Mouse (Mus musculus) heart, postnatal 25 days (tissue): ENCODE measurements around the gene Parp1. TPM values are rescaled to one million over a fixed set of nuclear protein-coding genes. Genes with fewer than 3 reads are reported as not detected.
"Not testable (repeated sequence)": the region's sequence is repeated elsewhere in the genome, so short reads cannot be mapped to it uniquely, and the experiment has no call there.

Experiments
- DNase-seq: peaks from one replicate; pipeline ENCODE4 v3.0.0; 2022; ENCODE audit warnings: low spot score
- intact Hi-C: fragments of 180-260 bp; cut with DNase I; formaldehyde crosslinking; loops from one replicate; pipeline ENCODE4 v1.15.1; 2025
- total RNA-seq, 2 experiments: library from RNA; stranded (reverse); gene quantifications; 2 replicates each; pipeline ENCODE4 v1.2.3; 2021

Parp1 gene
- total RNA-seq, 2 experiments from 2014 or later, result 58.3 to 62.5 TPM

DNA sequence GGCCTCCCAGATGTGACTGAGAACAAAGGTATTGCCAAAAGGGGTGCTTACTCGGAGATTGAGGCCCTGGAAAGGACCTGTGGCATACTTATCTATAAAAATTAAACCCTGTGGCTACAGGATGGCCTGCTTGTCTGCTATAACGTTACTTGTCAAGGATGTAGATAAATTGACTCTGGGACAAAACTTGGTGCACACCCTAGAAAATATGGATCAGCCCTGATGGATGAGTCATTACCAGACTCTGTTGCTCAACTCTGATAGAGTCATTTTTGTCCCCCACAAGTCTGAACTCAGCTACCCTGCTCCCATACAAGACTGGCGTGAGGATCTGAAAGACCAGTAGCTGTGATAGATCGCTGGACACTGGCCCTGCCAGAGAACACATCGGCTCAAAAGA lies 11.8 kb upstream of the Parp1 start:
- DNase-seq, result no peak
- intact Hi-C loops, result no loop called here

DNA sequence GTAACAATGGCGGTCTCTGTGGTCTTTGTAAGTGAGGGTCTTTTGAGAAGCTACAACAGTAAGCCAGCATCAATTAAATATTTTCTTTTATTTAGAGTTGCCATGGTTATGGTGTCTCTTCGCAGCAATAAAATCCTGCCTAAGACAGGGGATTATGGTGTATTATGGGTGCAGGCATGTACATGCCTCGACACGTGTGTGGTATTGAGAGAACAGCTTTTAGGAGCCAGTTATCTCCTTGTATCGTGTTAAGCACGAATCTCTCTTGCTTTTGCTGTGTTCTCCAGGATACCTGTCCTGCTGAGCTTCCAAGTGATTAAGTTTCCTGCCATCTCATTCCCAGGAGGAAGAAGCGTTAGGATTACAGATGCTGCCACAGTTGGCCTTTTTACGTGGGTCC lies 9.3 kb upstream of the Parp1 start:
- intact Hi-C loops, result no loop called here
- no peak for DNase-seq

DNA sequence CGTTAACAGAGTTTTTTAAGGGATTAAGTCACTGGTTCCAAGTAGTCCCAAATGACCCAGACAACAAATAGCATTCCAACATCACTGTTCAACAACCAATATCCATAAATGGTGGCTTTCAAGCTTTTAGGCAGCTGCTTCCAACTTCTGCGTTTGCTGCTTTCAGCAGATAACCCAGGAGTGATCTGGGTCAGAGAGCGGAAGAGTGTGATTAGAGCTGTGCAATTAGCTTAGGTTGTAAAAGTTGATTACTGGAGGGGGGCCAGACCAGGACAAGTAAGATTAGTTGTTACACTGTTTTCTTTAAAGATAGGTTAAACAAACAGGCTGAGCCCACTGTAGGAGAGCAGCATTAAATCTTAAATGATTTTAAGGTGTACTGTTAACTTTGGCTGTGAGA lies 7.5 kb upstream of the Parp1 start:
- DNase-seq, result no peak
- intact Hi-C loops, result no loop called here

DNA sequence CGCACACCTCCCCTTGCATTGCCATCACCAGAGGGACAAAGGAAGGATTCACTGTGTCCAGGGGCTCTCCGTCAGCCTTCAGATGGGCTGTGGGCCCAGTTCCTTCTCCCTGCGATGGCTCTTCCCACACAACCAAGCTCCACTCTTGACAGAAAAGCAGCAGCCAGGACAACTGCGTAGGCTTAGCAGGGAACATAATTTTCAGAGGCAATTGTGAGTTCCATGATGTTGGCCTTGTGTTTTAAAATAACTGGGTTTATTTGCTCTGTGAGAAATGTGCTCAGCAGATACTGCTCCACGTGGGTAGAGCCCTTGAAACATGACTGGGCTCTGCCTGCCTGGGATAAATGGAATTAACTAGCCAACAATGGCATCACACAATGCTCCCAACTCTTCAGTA lies 3.8 kb upstream of the Parp1 start:
- no peak for DNase-seq
- intact Hi-C loops, result loop anchor here (5.0 kb wide), 1 partner anchor 77 kb away; the partner anchor contains the start of gene Lin9

- intact Hi-C loops, result loop anchor here (5.0 kb wide), 1 partner anchor 75 kb away; the partner anchor contains the start of gene Lin9
- DNase-seq, result no peak
These were observed 963 bp upstream of the Parp1 start for GRCm38 (mm10) chr1:180567761-180568160.

GRCm38 (mm10) chr1:180568248-180568647 lies 476 bp upstream of the Parp1 start:
- intact Hi-C loops, result loop anchor here (5.0 kb wide), 1 partner anchor 74 kb away; the partner anchor contains the start of gene Lin9
- DNase-seq, result no peak

DNA sequence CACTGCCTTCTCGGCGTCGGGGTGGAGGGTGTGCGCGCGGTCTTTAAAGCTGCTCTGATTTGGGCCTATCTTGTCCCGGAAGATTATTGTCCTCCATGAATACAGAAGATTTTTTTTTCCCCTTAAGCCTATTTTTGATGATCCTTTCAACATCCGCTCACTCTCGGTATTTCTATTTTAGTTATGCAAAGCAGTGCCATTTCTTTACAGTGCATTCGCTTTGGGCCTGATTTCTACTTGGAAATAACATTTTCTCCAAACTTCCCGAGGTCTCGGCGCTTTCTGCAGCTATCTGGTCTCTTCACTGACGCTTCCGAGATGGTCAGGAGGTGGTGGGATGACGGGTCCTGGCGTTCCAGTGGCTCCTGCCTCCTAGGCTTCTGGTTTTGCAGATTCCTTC lies 729 bp downstream of the Parp1 start:
- intact Hi-C loops, result loop anchor here (5.0 kb wide), 1 partner anchor 73 kb away; the partner anchor contains the start of gene Lin9
- no peak for DNase-seq

DNA sequence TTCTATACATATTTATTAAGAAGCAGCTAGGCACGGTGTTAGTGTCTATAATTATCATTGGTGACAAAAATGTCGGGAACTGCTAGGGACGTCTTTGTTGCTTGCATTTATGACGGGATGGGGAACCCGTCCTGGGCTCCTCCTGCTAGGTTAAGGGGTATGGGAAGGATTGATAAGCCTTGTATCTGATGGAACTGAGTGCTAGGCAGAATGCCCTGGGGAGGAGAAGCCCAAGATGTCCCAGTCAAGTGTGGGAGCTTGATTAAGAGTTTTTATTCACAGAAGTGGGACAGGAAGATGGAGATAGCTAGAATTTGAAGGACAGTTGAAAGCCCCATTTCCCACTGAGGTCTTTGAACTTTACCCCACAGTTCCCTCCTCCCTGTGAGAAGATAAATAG lies 1.5 kb downstream of the Parp1 start:
- no peak for DNase-seq
- intact Hi-C loops, result no loop called here

DNA sequence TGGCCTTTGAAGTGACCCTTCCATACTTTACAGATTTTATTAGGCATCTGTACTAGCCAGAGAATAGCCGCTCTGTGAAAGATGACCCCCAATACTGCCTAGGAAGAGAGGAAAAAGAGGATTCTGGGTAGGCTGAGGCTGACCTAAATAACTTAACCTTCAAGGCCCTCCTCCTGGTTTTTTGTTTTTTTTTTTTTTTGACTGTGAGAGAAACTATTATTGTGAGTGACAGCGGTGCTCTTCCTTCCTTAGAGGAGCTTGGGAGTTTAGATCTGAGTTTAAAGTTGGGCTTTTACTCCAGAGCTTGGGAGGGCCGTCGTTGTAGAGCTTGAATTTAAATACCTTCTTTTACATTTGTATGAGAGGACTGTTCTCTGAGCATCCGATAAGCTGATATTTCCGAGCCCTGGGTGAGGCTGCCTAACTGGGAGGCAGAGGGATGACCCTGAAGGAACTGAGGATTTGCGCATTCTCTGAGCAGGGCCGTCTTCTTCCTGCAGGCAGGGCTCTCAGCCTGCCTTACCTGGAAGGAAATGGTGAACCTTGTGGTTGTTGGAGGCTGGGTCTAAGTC lies 2.4 kb downstream of the Parp1 start:
- no peak for DNase-seq
- intact Hi-C loops, result no loop called here

DNA sequence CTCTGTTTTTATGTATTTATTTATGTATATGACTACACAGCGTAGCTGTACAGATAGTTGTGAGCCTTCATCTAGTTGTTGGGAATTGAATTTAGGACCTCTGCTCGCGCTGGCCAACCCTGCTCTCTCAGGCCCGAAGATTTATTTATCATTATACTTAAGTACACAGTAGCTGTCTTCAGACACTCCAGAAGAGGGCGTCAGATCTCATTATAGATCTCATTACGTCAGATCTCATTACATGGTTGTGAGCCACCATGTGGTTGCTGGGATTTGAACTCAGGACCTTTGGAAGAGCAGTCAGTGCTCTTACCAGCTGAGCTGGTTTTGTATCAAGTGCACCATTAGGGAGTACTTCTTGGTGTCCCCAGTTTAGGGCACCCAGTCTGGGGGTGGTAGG lies 3.0 kb downstream of the Parp1 start:
- intact Hi-C loops, result not testable (repeated sequence)

GRCm38 (mm10) chr1:180572154-180572553 lies 3.4 kb downstream of the Parp1 start:
- no peak for DNase-seq
- intact Hi-C loops, result no loop called here

More for the DNA sequence above, 3.0 kb downstream of the Parp1 start:
- not testable (repeated sequence) for DNase-seq

DNA sequence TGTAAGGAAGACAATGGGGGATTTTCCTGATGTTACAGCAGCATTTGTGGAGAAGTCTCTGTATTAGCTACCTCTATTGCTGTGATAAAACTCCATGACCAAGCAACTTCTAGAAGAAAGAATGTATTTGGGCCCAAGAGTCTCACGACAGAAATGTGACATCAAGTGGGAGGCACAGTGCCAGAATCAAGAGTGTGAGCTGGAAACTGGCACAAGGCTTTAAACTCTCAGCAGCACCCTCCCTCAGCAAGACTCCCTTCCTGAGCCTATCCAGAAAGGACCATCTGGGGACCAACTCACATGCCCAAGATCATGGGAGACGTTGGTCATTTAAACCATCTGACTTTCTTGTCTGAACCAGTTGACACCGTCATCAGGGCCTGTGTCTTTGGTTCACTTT lies 7.8 kb downstream of the Parp1 start:
- intact Hi-C loops, result no loop called here
- DNase-seq, result no peak

- no peak for DNase-seq
- intact Hi-C loops, result no loop called here
These were observed 9.1 kb downstream of the Parp1 start for GRCm38 (mm10) chr1:180577837-180578236.

- intact Hi-C loops, result no loop called here
- DNase-seq, result peak; percentile 9
These were observed 19.2 kb downstream of the Parp1 start for GRCm38 (mm10) chr1:180587792-180588442.

DNA sequence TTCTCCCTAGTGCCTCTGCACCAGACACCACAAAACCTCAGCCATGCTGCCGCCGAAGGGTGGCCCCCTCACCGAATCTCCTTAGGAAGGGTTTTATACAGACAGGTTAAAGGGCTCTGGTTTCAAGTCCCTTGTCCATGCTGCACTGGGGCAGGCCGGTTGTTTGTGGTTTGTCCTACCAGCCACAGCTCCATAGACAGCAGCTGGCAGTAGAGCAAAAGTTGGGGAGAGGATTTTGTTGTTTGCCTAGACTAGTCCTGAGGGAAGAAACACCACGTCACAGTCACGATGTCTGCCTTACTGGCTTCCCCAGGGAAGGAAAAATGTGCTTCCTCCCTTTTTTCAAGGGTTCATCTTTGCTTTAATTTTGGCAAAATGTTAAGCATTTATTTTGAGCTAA lies 31.9 kb downstream of the Parp1 start:
- no peak for DNase-seq
- intact Hi-C loops, result no loop called here

GRCm38 (mm10) chr1:180601806-180602205 lies 33.1 kb downstream of the Parp1 start:
- DNase-seq, result no peak

GRCm38 (mm10) chr1:180604579-180604978 lies 35.9 kb downstream of the Parp1 start:
- intact Hi-C loops, result no loop called here
- DNase-seq, result peak; percentile 27

More at GRCm38 (mm10) chr1:180601806-180602205, 33.1 kb downstream of the Parp1 start:
- intact Hi-C loops, result no loop called here

DNA sequence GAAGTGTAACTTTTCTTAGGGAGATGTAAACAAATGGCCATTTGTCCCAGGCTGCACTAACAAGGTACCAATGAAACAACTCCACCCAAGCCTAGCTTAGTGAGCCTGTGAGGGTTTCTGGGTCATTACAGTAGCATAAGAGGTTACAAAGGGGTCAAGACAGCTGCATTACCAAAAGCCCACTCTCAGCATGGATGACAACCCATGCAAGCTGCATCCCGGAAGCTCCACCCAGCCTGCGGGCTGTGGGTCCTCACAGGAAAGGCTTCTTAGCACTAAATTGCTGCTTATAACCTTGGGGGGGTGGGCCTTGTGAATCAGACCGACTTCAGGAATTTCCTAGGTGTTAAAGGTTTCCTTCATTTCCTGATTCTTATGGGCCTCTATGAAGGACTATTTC lies 37.4 kb downstream of the Parp1 start:
- no peak for DNase-seq
- intact Hi-C loops, result loop anchor here (5.0 kb wide), 1 partner anchor 36 kb away; the partner anchor contains the start of gene Lin9

- intact Hi-C loops, result loop anchor here (5.0 kb wide), 1 partner anchor 35 kb away; the partner anchor contains the start of gene Lin9
- DNase-seq, result no peak
These were observed 38.3 kb downstream of the Parp1 start for GRCm38 (mm10) chr1:180606796-180607577.

- intact Hi-C loops, result loop anchor here (5.0 kb wide), 1 partner anchor 35 kb away; the partner anchor contains the start of gene Lin9
- DNase-seq, result no peak
These were observed 38.8 kb downstream of the Parp1 start for GRCm38 (mm10) chr1:180607578-180607879.

DNA sequence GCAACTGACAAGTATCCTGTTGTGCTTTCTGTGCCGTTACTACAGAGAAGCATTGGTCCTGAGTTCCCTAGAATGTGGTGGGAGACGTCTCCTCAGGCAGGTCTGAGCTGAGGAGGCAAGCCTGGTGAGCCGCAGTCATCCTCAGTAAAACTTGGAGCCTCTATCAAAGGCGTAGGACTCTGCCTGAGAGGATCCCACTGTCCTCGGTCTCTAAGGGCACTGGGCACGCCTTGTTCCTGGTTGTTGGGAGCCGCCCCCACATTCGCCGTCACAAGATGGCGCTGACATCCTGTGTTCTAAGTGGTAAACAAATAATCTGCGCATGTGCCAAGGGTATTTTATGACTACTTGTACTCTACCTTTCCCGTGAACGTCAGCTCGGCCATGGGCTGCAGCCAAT lies 43.1 kb downstream of the Parp1 start:
- intact Hi-C loops, DNase-seq: not testable (repeated sequence)
